Mouse (Mus musculus): ENCODE data around the gene Cdkl3. TPM values are rescaled to one million over a fixed set of nuclear protein-coding genes. Genes with fewer than 3 reads are reported as not detected.

Cdkl3 gene
- total RNA-seq (2014; rRNA removed): 12.7 and 16.0 TPM in 2 replicates
- polyA plus RNA-seq (2015; fragmentation: Nextera tagmentation; extraction: Ambion mirVana): 34.9 and 37.6 TPM in 2 replicates

DNA sequence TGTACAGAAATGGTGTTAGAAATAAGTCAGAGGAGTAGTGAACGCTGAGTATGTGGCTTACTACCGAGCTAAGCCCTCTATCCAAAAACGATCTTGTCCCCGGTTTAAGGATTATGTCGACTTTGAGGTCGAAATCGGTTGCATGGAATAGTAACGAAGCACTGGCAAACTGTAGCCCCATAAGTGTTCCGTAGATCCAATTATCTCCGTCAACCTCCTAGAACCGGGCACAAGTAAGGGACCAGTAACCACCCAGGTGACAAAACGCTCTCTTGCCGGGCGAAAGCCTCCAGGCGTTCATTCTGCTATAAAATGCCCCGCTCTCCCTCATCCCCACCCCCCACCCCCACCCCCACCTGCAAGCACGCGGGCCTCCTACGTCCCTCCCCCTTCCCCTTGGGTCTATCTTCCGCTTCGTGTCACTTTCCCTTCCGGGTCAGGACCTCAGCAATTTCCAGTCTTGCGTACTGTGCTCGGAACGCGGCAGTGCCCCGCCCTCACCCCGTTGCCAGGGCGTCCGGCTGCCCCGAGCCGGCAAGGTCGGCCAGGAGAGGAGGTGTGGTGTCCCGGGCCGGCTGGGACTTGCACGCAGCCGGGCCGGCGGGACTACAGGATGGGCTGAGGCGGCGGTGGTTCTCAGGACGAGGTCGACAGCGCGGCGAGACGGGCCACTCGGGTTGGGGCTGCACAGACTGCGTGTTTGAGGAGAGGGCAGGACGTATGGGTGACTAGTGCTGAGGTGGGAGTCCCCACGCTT, at the start of gene Cdkl3:
Cdkl3 (plus strand) TSS at position 450 of the 757 bp plus-strand sequence.
- under 1% methylated on average over 51 of the region's 51 CpGs for WGBS
- H3K4me1 ChIP-seq (ENCODE audit: insufficient read depth, low read length): peaks cover 5% of the 10 kb centered on the region; the same call in 1 of the 2 replicates
- DNase-seq (ENCODE audit: low spot score) (peak; percentile 96), ATAC-seq (peak; percentile 92)
- peak within 1 kb of the TSS; percentile 89 for H3K27ac ChIP-seq
- H3K9me3 ChIP-seq (ENCODE audit: low read length): no peaks in the 10 kb centered on the region
- no peaks in the 10 kb centered on the region for H3K36me3 ChIP-seq (ENCODE audit: insufficient read depth, low read length)
- H3K9ac ChIP-seq (replicated peaks; ENCODE audit: low read length): peak within 1 kb of the TSS; percentile 88
- no peak for TF ChIP-seq CTCF (IDR thresholded peaks at IDR 0.05; ENCODE audit: low read depth)
- H3K4me2 ChIP-seq (ENCODE audit: low read depth, low read length): peak within 1 kb of the TSS; percentile 79
- no peaks in the 10 kb centered on the region for H3K27me3 ChIP-seq (ENCODE audit: insufficient read depth, low read length)
- H3K4me3 ChIP-seq (ENCODE audit: low read length): peak within 1 kb of the TSS; percentile 89

DNA sequence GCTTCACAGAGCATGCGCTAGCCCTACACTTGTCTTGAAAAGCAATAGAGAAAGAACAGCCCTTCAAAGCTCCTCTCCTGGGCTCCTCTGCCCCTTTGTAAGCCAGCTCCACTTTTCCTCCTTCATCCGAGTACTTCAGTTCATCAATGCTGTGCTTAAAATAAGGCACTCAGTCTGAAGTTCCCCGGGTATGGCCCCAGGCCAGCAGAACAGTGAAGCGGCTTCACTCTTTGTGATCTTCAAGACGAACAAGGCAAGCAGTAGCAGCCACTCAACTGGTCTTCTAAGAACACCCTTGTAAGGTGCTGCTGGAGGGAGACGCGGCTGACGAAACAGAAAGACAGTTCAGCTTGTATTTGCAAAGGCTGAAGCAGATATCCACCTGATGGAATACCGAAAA, 47.9 kb upstream of the Cdkl3 start:
- WGBS: 79% methylated on average over 9 of the region's 9 CpGs
- DNase-seq (ENCODE audit: low spot score): no peak
- H3K27me3 ChIP-seq (ENCODE audit: insufficient read depth, low read length): no peaks in the 10 kb centered on the region
- no peaks in the 10 kb centered on the region for H3K9me3 ChIP-seq (ENCODE audit: low read length)
- H3K4me1 ChIP-seq (ENCODE audit: insufficient read depth, low read length): no peaks in the 10 kb centered on the region
- no peak overlapping the region for H3K4me2 ChIP-seq (ENCODE audit: low read depth, low read length)
- TF ChIP-seq CTCF (IDR thresholded peaks at IDR 0.05; ENCODE audit: low read depth): no peak
- H3K27ac ChIP-seq: no peak overlapping the region
- no peak for ATAC-seq
- no peaks in the 10 kb centered on the region for H3K36me3 ChIP-seq (ENCODE audit: insufficient read depth, low read length)
- H3K4me3 ChIP-seq (ENCODE audit: low read length): no peak overlapping the region
- H3K9ac ChIP-seq (replicated peaks; ENCODE audit: low read length): no peak overlapping the region

DNA sequence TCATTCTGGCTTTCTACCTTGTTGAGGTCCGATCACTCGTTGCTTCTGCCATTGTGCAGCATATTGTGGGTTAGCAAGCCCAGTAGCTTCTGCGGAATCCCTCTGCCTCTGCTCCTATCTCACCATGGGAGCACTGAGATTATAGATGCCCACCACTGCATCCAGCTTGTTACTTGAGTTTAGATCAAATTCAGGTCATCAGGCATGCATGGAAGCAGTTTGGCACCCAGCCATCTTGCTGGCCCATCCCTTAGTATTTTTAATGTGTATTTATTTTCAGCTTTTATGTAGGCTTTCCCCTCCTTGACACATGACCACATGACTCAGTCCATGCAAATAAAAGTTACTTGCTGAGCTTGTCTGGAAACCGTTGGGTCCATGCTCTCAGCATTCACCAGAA, 46.3 kb upstream of the Cdkl3 start:
- no peak overlapping the region for H3K9ac ChIP-seq (replicated peaks; ENCODE audit: low read length)
- no peak overlapping the region for H3K4me3 ChIP-seq (ENCODE audit: low read length)
- H3K27me3 ChIP-seq (ENCODE audit: insufficient read depth, low read length): no peaks in the 10 kb centered on the region
- no peaks in the 10 kb centered on the region for H3K36me3 ChIP-seq (ENCODE audit: insufficient read depth, low read length)
- DNase-seq (ENCODE audit: low spot score): no peak
- H3K4me1 ChIP-seq (ENCODE audit: insufficient read depth, low read length): no peaks in the 10 kb centered on the region
- H3K27ac ChIP-seq: no peak overlapping the region
- no peak for TF ChIP-seq CTCF (IDR thresholded peaks at IDR 0.05; ENCODE audit: low read depth)
- 82% methylated on average over 4 of the region's 4 CpGs for WGBS
- no peak for ATAC-seq
- no peaks in the 10 kb centered on the region for H3K9me3 ChIP-seq (ENCODE audit: low read length)
- no peak overlapping the region for H3K4me2 ChIP-seq (ENCODE audit: low read depth, low read length)

- TF ChIP-seq CTCF (IDR thresholded peaks at IDR 0.05; ENCODE audit: low read depth): no peak
- 86% methylated on average over 5 of the region's 5 CpGs for WGBS
- no peaks in the 10 kb centered on the region for H3K27me3 ChIP-seq (ENCODE audit: insufficient read depth, low read length)
- no peaks in the 10 kb centered on the region for H3K4me1 ChIP-seq (ENCODE audit: insufficient read depth, low read length)
- ATAC-seq (no peak), DNase-seq (ENCODE audit: low spot score) (no peak)
- H3K9me3 ChIP-seq (ENCODE audit: low read length): no peaks in the 10 kb centered on the region
- no peak overlapping the region for H3K4me3 ChIP-seq (ENCODE audit: low read length)
- H3K36me3 ChIP-seq (ENCODE audit: insufficient read depth, low read length): no peaks in the 10 kb centered on the region
- H3K27ac ChIP-seq: no peak overlapping the region
- H3K9ac ChIP-seq (replicated peaks; ENCODE audit: low read length): no peak overlapping the region
- H3K4me2 ChIP-seq (ENCODE audit: low read depth, low read length): no peak overlapping the region
Observed at GRCm38 (mm10) chr11:51959511-51959910, 44.5 kb upstream of the Cdkl3 start.

DNA sequence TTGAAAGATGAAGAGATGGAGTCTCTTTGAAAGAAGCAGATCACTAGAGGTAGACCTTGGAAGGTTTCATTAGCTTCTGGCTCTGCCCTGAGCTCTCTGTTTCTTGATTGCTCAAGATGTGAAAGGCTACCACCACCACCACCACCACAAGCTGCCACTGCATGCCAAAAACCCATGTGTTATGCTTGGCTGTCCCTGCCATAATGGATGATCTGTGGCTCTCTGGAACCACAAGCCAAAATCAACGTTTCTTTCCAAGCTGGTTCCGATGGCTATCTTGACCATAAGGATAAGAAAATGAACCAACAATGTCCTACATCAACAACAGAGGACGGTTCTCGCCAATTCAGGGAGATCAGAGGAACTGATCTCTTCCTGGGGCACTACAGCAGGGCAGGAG, 44.0 kb upstream of the Cdkl3 start:
- no peaks in the 10 kb centered on the region for H3K27me3 ChIP-seq (ENCODE audit: insufficient read depth, low read length)

GRCm38 (mm10) chr11:51960967-51961471, 43.0 kb upstream of the Cdkl3 start:
- DNase-seq (ENCODE audit: low spot score) (peak; percentile 68), ATAC-seq (peak; percentile 84)
- Histone ChIP-seq H3K9ac (replicated peaks; ENCODE audit: low read length) (no peak overlapping the region), H3K4me1 (ENCODE audit: insufficient read depth, low read length) (no peaks in the 10 kb centered on the region), H3K36me3 (ENCODE audit: insufficient read depth, low read length) (no peaks in the 10 kb centered on the region), H3K27ac (no peak overlapping the region; the same call in 1 of the 2 replicates), H3K27me3 (ENCODE audit: insufficient read depth, low read length) (no peaks in the 10 kb centered on the region), H3K9me3 (ENCODE audit: low read length) (no peaks in the 10 kb centered on the region), H3K4me3 (ENCODE audit: low read length) (no peak overlapping the region), H3K4me2 (ENCODE audit: low read depth, low read length) (no peak overlapping the region)
- 46% methylated on average over 11 of the region's 11 CpGs for WGBS
- TF ChIP-seq CTCF (IDR thresholded peaks at IDR 0.05; ENCODE audit: low read depth): peak; percentile 46; the same call in 1 of the 2 replicates

More for the DNA sequence above, 44.0 kb upstream of the Cdkl3 start:
- TF ChIP-seq CTCF (IDR thresholded peaks at IDR 0.05; ENCODE audit: low read depth): no peak
- Histone ChIP-seq H3K9ac (replicated peaks; ENCODE audit: low read length) (no peak overlapping the region), H3K4me3 (ENCODE audit: low read length) (no peak overlapping the region), H3K27ac (no peak overlapping the region), H3K9me3 (ENCODE audit: low read length) (no peaks in the 10 kb centered on the region), H3K4me2 (ENCODE audit: low read depth, low read length) (no peak overlapping the region), H3K4me1 (ENCODE audit: insufficient read depth, low read length) (no peaks in the 10 kb centered on the region), H3K36me3 (ENCODE audit: insufficient read depth, low read length) (no peaks in the 10 kb centered on the region)
- no peak for DNase-seq (ENCODE audit: low spot score)
- WGBS: 91% methylated on average over 4 of the region's 4 CpGs
- ATAC-seq: no peak

- H3K9me3 ChIP-seq (ENCODE audit: low read length): no peaks in the 10 kb centered on the region
- 93% methylated on average over 8 of the region's 8 CpGs for WGBS
- H3K27ac ChIP-seq: no peak overlapping the region
- ATAC-seq: no peak
- H3K4me3 ChIP-seq (ENCODE audit: low read length): no peak overlapping the region
- DNase-seq (ENCODE audit: low spot score): no peak
- H3K4me1 ChIP-seq (ENCODE audit: insufficient read depth, low read length): no peaks in the 10 kb centered on the region
- no peak for TF ChIP-seq CTCF (IDR thresholded peaks at IDR 0.05; ENCODE audit: low read depth)
- H3K27me3 ChIP-seq (ENCODE audit: insufficient read depth, low read length): no peaks in the 10 kb centered on the region
- H3K4me2 ChIP-seq (ENCODE audit: low read depth, low read length): no peak overlapping the region
- H3K9ac ChIP-seq (replicated peaks; ENCODE audit: low read length): no peak overlapping the region
- no peaks in the 10 kb centered on the region for H3K36me3 ChIP-seq (ENCODE audit: insufficient read depth, low read length)
Observed at GRCm38 (mm10) chr11:51961761-51962160, 42.3 kb upstream of the Cdkl3 start.

All from hindbrain, postnatal 0 days (tissue).